13 mouse cellular contexts compared by ENCODE assay signal in genomic region chr3:102445567-102445966, GRCm38 (mm10). TPM values are rescaled to one million over a fixed set of nuclear protein-coding genes. Genes with fewer than 3 reads are reported as not detected.
DNase-seq lines count a peak whose midpoint lies in the region; ATAC-seq and TF ChIP-seq lines count a peak whose summit lies in the region.
"Had no signal": no experiment of that assay in that cellular context is flagged by ENCODE, and none has a peak within 500 bp of the region (broad histone marks: within the 10 kb centered on the region; RNA-seq: fewer than 3 reads in every experiment).

No protein-coding gene starts in this region.

- H3K27ac ChIP-seq in heart, embryonic 10.5 days = no peak overlapping the region
- H3K27ac ChIP-seq in brown adipose tissue, adult 24 weeks (replicated peaks; ENCODE audit: low read depth, low read length) = 0 out of 2 replicates have a peak overlapping the region, but pooled peaks have one; percentile 29
- no peak overlapping the region for H3K27ac ChIP-seq in hindbrain, postnatal 0 days
- no peak overlapping the region for H3K27ac ChIP-seq in hindbrain, embryonic 13.5 days
- H3K27ac ChIP-seq: heart, embryonic 13.5 days; midbrain, embryonic 13.5 days; neural tube, embryonic 15.5 days had no signal

- no peak overlapping the region for H3K9ac ChIP-seq in hindbrain, postnatal 0 days (replicated peaks; ENCODE audit: low read length)
- H3K9ac ChIP-seq in hindbrain, embryonic 13.5 days = no peak overlapping the region
- H3K9ac ChIP-seq: heart, embryonic 13.5 days; midbrain, embryonic 13.5 days; neural tube, embryonic 15.5 days had no signal

- H3K4me2 ChIP-seq in hindbrain, postnatal 0 days (ENCODE audit: low read depth, low read length) = no peak overlapping the region
- no peak overlapping the region for H3K4me2 ChIP-seq in hindbrain, embryonic 13.5 days
- H3K4me2 ChIP-seq: heart, embryonic 13.5 days; liver, embryonic 11.5 days; midbrain, embryonic 13.5 days; neural tube, embryonic 15.5 days had no signal

- WGBS in heart, embryonic 10.5 days = 74% methylated on average over 3 of the region's 3 CpGs
- 63% methylated on average over 3 of the region's 3 CpGs for WGBS in hindbrain, postnatal 0 days
- WGBS in hindbrain, embryonic 13.5 days = 85% methylated on average over 3 of the region's 3 CpGs

- DNase-seq in heart, adult 18-20 months = peak; percentile 89 to 90
- DNase-seq in heart, embryonic 10.5 days (ENCODE audit: low spot score) = no peak
- DNase-seq in heart, postnatal 25 days (ENCODE audit: low spot score) = peak; percentile 71
- peak; percentile 46 for DNase-seq in lung, postnatal 36 days
- no peak for DNase-seq in hindbrain, postnatal 0 days (ENCODE audit: low spot score)
- no peak for DNase-seq in cerebellum, adult 18-20 months
- DNase-seq: layer of hippocampus, adult 9-11 months had no signal

- no peaks in the 10 kb centered on the region for H3K27me3 ChIP-seq in heart, embryonic 10.5 days (ENCODE audit: insufficient read depth, poor library complexity, severe bottlenecking)
- H3K27me3 ChIP-seq in hindbrain, postnatal 0 days (ENCODE audit: insufficient read depth, low read length) = no peaks in the 10 kb centered on the region
- H3K27me3 ChIP-seq in hindbrain, embryonic 13.5 days = no peaks in the 10 kb centered on the region
- H3K27me3 ChIP-seq: heart, embryonic 13.5 days; midbrain, embryonic 13.5 days; neural tube, embryonic 15.5 days had no signal

- peaks cover 2% of the 10 kb centered on the region; the same call in 1 of the 2 replicates for H3K9me3 ChIP-seq in heart, embryonic 10.5 days
- H3K9me3 ChIP-seq in hindbrain, postnatal 0 days (ENCODE audit: low read length) = no peaks in the 10 kb centered on the region
- peaks cover 3% of the 10 kb centered on the region; the same call in 1 of the 2 replicates for H3K9me3 ChIP-seq in hindbrain, embryonic 13.5 days
- H3K9me3 ChIP-seq: heart, embryonic 13.5 days; neural tube, embryonic 15.5 days had no signal

- no peak for ATAC-seq in hindbrain, postnatal 0 days
- no peak for ATAC-seq in hindbrain, embryonic 13.5 days (ENCODE audit: low FRiP score)
- ATAC-seq: midbrain, embryonic 13.5 days had no signal

- no peaks in the 10 kb centered on the region for H3K4me1 ChIP-seq in heart, embryonic 10.5 days
- no peaks in the 10 kb centered on the region for H3K4me1 ChIP-seq in brown adipose tissue, adult 24 weeks (ENCODE audit: control insufficient read depth, insufficient read depth, insufficient read length, low read length)
- no peaks in the 10 kb centered on the region for H3K4me1 ChIP-seq in hindbrain, postnatal 0 days (ENCODE audit: insufficient read depth, low read length)
- H3K4me1 ChIP-seq in hindbrain, embryonic 13.5 days (replicated peaks) = no peaks in the 10 kb centered on the region
- H3K4me1 ChIP-seq: midbrain, embryonic 13.5 days; neural tube, embryonic 15.5 days had no signal

- no peak overlapping the region for H3K4me3 ChIP-seq in heart, embryonic 10.5 days
- no peak overlapping the region for H3K4me3 ChIP-seq in brown adipose tissue, adult 24 weeks (ENCODE audit: insufficient read depth, low read depth, low read length)
- H3K4me3 ChIP-seq in hindbrain, postnatal 0 days (ENCODE audit: low read length) = no peak overlapping the region
- no peak overlapping the region for H3K4me3 ChIP-seq in hindbrain, embryonic 13.5 days
- H3K4me3 ChIP-seq: heart, embryonic 13.5 days; midbrain, embryonic 13.5 days; neural tube, embryonic 15.5 days had no signal

- H3K36me3 ChIP-seq in heart, embryonic 10.5 days = no peaks in the 10 kb centered on the region
- no peaks in the 10 kb centered on the region for H3K36me3 ChIP-seq in hindbrain, postnatal 0 days (ENCODE audit: insufficient read depth, low read length)
- H3K36me3 ChIP-seq in hindbrain, embryonic 13.5 days = no peaks in the 10 kb centered on the region
- H3K36me3 ChIP-seq: heart, embryonic 13.5 days; midbrain, embryonic 13.5 days; neural tube, embryonic 15.5 days had no signal

- intact Hi-C loops in heart, postnatal 25 days (cut with DNase I) = no loop called here

- TF ChIP-seq CTCF in hindbrain, postnatal 0 days (IDR thresholded peaks at IDR 0.05; ENCODE audit: low read depth) = no peak

RNA-seq across cellular contexts. Expression of gene Ngf, which starts 24.2 kb away (rescaled TPM):
- total RNA-seq in heart, adult 18-20 months (2021) = 1 to 10 TPM; 3.4 to 3.9 TPM
- 0.30 and 1.1 TPM in 2 replicates for polyA plus RNA-seq in heart, embryonic 10.5 days (2016; fragmentation: Nextera tagmentation; extraction: Ambion mirVana)
- polyA plus RNA-seq in brown adipose tissue, adult 24 weeks (2012; ENCODE audit: insufficient read depth, insufficient read length, missing spikeins) = 2.3 and 2.6 TPM in 2 replicates
- total RNA-seq in heart, postnatal 25 days (2021) = 1 to 10 TPM; 5.1 to 6.3 TPM
- total RNA-seq in hindbrain, postnatal 0 days (2014; rRNA removed) = 2.8 and 3.3 TPM in 2 replicates
- 1.1 and 1.8 TPM in 2 replicates for polyA plus RNA-seq in hindbrain, postnatal 0 days (2015; fragmentation: Nextera tagmentation; extraction: Ambion mirVana)
- polyA plus RNA-seq in hindbrain, embryonic 13.5 days (2015; fragmentation: Nextera tagmentation; extraction: Ambion mirVana) = 0.18 and 0.96 TPM in 2 replicates
- polyA plus RNA-seq: liver, embryonic 11.5 days had no signal

Comparison
In these comparisons a context has a peak if more than half of its experiments do, and no peak if none do; other contexts are left out.
1. DNase-seq: peak in heart, adult 18-20 months (2 of 2), heart, postnatal 25 days (single experiment) and lung, postnatal 36 days (single experiment); none in heart, embryonic 10.5 days (single experiment), hindbrain, postnatal 0 days (single experiment) and cerebellum, adult 18-20 months (0 of 2).